Mouse (Mus musculus): ENCODE measurements at regions not wholly inside any gene's neighbourhood (a gene's known extent, or its start where the extent isn't known, plus 50 kb on each side); places are given as distances from the start of the nearest gene placed in this dataset.

- TF ChIP-seq HCFC1 (IDR thresholded peaks at IDR 0.05; ENCODE audit: borderline replicate concordance, insufficient read depth, low read length) (no peak), MAFK (IDR thresholded peaks at IDR 0.05; ENCODE audit: insufficient read depth, low read depth, low read length) (no peak), ZNF384 (IDR thresholded peaks at IDR 0.05; ENCODE audit: low read depth, low read length) (no peak)
These were observed 91.0 kb upstream of the Lhx8 start for GRCm38 (mm10) chr3:154421461-154421950.

All from ES-E14 (cell line).